Mouse (Mus musculus) liver, adult 10 weeks (tissue): ENCODE measurements around the gene Nxf2. TPM values are rescaled to one million over a fixed set of nuclear protein-coding genes. Genes with fewer than 3 reads are reported as not detected.

Source experiments
- polyA plus RNA-seq: library from polyadenylated mRNA; stranded (reverse); fragments of 350-450 nt; fragmentation: Illumina TruSeq; extraction: RNeasy Lipid Tissue Mini Kit (QIAGEN cat#74804); gene quantifications from one replicate; pipeline ENCODE4 v1.2.3, GENCODE M21; 2014; ENCODE audit warnings: low read depth, low replicate concordance

The Nxf2 gene
- polyA plus RNA-seq: not detected

GRCm38 (mm10) chrX:134964546-134964945 is at the start of gene Nxf2:
Nxf2 (minus strand) TSS chrX:134964754.

GRCm38 (mm10) chrX:135008720-135009470 is 44.3 kb upstream of the Nxf2 start, which contains the start of gene Zmat1:
Zmat1 (minus strand) TSS chrX:135009209.

Other genes starting within 250 kb of the Nxf2 start
- 4.6 TPM for gene Armcx1, start 246.8 kb downstream of the Nxf2 start, polyA plus RNA-seq
- gene Armcx6, start 213.3 kb downstream of the Nxf2 start, polyA plus RNA-seq: 0.66 TPM
- 13.5 TPM for gene Armcx3, start 208.2 kb downstream of the Nxf2 start, polyA plus RNA-seq
- 2.8 TPM for gene Armcx2, start 155.5 kb downstream of the Nxf2 start, polyA plus RNA-seq
- 17.1 TPM for gene Zmat1, start 44.5 kb upstream of the Nxf2 start, polyA plus RNA-seq
- gene Gm15023, start 212.9 kb upstream of the Nxf2 start, polyA plus RNA-seq: not detected
- gene Tceal6, start 245.9 kb upstream of the Nxf2 start, polyA plus RNA-seq: not detected